17 mouse cellular contexts compared by ENCODE assay signal in genomic region chr9:46338384-46338783, GRCm38 (mm10). TPM values are rescaled to one million over a fixed set of nuclear protein-coding genes. Genes with fewer than 3 reads are reported as not detected.
DNase-seq lines count a peak whose midpoint lies in the region; ATAC-seq and TF ChIP-seq lines count a peak whose summit lies in the region.
"Had no signal": no experiment of that assay in that cellular context is flagged by ENCODE, and none has a peak within 500 bp of the region (broad histone marks: within the 10 kb centered on the region; RNA-seq: fewer than 3 reads in every experiment).

No protein-coding gene starts in this region.

- H3K9me3 ChIP-seq in forebrain, embryonic 13.5 days (replicated peaks) = no peaks in the 10 kb centered on the region
- no peaks in the 10 kb centered on the region for H3K9me3 ChIP-seq in hindbrain, embryonic 16.5 days (ENCODE audit: control insufficient read depth, low read length)
- no peaks in the 10 kb centered on the region for H3K9me3 ChIP-seq in neural tube, embryonic 13.5 days

- peak; percentile 1 for DNase-seq in kidney, postnatal 10 days
- no peak for DNase-seq in kidney, adult 2 months
- DNase-seq in cerebellum, adult 11 months = no peak
- DNase-seq in gastrocnemius, postnatal 36 days = no peak
- DNase-seq in layer of hippocampus, adult 11-12 months (ENCODE audit: low spot score) = no peak
- DNase-seq: kidney, adult 18-20 months had no signal

- H3K4me3 ChIP-seq in kidney, adult 2 months (ENCODE audit: insufficient read depth, low read depth, low read length) = no peak overlapping the region
- H3K4me3 ChIP-seq in forebrain, embryonic 13.5 days = no peak overlapping the region
- H3K4me3 ChIP-seq in hindbrain, embryonic 16.5 days (ENCODE audit: low read length) = no peak overlapping the region
- H3K4me3 ChIP-seq in neural tube, embryonic 13.5 days = no peak overlapping the region

- no peak overlapping the region for H3K4me2 ChIP-seq in forebrain, embryonic 13.5 days
- H3K4me2 ChIP-seq in hindbrain, embryonic 16.5 days (ENCODE audit: low read length) = no peak overlapping the region
- H3K4me2 ChIP-seq in neural tube, embryonic 13.5 days = no peak overlapping the region

- no peak for TF ChIP-seq CTCF in kidney, adult 2 months (conservative IDR thresholded peaks at IDR 0.05; ENCODE audit: insufficient read depth, insufficient read length, low read depth, low read length)

- TF ChIP-seq POLR2A in kidney, adult 2 months (IDR thresholded peaks at IDR 0.05; ENCODE audit: low read depth, low read length) = no peak

- no peak overlapping the region for H3K27ac ChIP-seq in kidney, adult 2 months (ENCODE audit: insufficient read depth, low read depth, low read length)
- peak overlapping the region; percentile 74 for H3K27ac ChIP-seq in forebrain, embryonic 13.5 days
- peak overlapping the region; percentile 64 for H3K27ac ChIP-seq in hindbrain, embryonic 16.5 days (ENCODE audit: low read depth, low read length)
- peak overlapping the region; percentile 40; the same call in 1 of the 2 replicates for H3K27ac ChIP-seq in neural tube, embryonic 13.5 days (replicated peaks)
- H3K27ac ChIP-seq: liver, embryonic 14.5 days; macrophage had no signal

- 53% methylated on average over 4 of the region's 4 CpGs for WGBS in kidney, adult 2 months
- WGBS in forebrain, embryonic 13.5 days = 15% methylated on average over 4 of the region's 4 CpGs
- WGBS in hindbrain, embryonic 16.5 days = 12% methylated on average over 4 of the region's 4 CpGs
- WGBS in neural tube, embryonic 13.5 days = 20% methylated on average over 4 of the region's 4 CpGs

- H3K4me1 ChIP-seq in kidney, adult 2 months (ENCODE audit: control insufficient read depth, insufficient read depth, low read length) = no peaks in the 10 kb centered on the region
- peaks cover 19% of the 10 kb centered on the region for H3K4me1 ChIP-seq in forebrain, embryonic 13.5 days
- H3K4me1 ChIP-seq in hindbrain, embryonic 16.5 days (ENCODE audit: control insufficient read depth, insufficient read depth, low read depth, low read length) = peaks cover 15% of the 10 kb centered on the region
- H3K4me1 ChIP-seq in neural tube, embryonic 13.5 days (replicated peaks) = peaks cover 26% of the 10 kb centered on the region

- H3K27me3 ChIP-seq in kidney, adult 2 months (replicated peaks; ENCODE audit: control insufficient read depth, insufficient read depth, low read length) = no peaks in the 10 kb centered on the region
- peaks cover 18% of the 10 kb centered on the region for H3K27me3 ChIP-seq in forebrain, embryonic 13.5 days
- H3K27me3 ChIP-seq in hindbrain, embryonic 16.5 days (replicated peaks; ENCODE audit: control insufficient read depth, insufficient read depth, low read length) = 0 out of 2 replicates have a peak, but pooled peaks cover 2% of the 10 kb centered on the region
- no peaks in the 10 kb centered on the region; the same call in 1 of the 2 replicates for H3K27me3 ChIP-seq in neural tube, embryonic 13.5 days

- H3K9ac ChIP-seq in forebrain, embryonic 13.5 days = no peak overlapping the region
- no peak overlapping the region for H3K9ac ChIP-seq in hindbrain, embryonic 16.5 days (ENCODE audit: low read depth, low read length)
- no peak overlapping the region for H3K9ac ChIP-seq in neural tube, embryonic 13.5 days
- H3K9ac ChIP-seq: liver, embryonic 14.5 days had no signal

- intact Hi-C loops in gastrocnemius, postnatal 36 days (cut with DNase I) = no loop called here

- ATAC-seq in forebrain, embryonic 13.5 days = peak; percentile 62; the same call in 1 of the 2 replicates
- ATAC-seq in hindbrain, embryonic 16.5 days = peak; percentile 52; the same call in 1 of the 2 replicates
- no peak for ATAC-seq in neural tube, embryonic 13.5 days (ENCODE audit: low read depth)
- ATAC-seq: activated CD4-positive, CD25-positive, alpha-beta regulatory T cell, adult 4 months had no signal

- no peaks in the 10 kb centered on the region for H3K36me3 ChIP-seq in kidney, adult 2 months (ENCODE audit: control insufficient read depth, insufficient read depth, low read length)
- H3K36me3 ChIP-seq in forebrain, embryonic 13.5 days (ENCODE audit: poor library complexity, severe bottlenecking) = no peaks in the 10 kb centered on the region
- H3K36me3 ChIP-seq in hindbrain, embryonic 16.5 days (ENCODE audit: control insufficient read depth, insufficient read depth, low read length) = no peaks in the 10 kb centered on the region
- H3K36me3 ChIP-seq in neural tube, embryonic 13.5 days = no peaks in the 10 kb centered on the region

RNA-seq across cellular contexts. Expression of gene 4931429L15Rik, which starts 18.6 kb away (rescaled TPM):
- polyA plus RNA-seq in kidney, adult 2 months (2012; rRNA removed) = not detected in 2 replicates
- not detected in 2 replicates for polyA plus RNA-seq in forebrain, embryonic 13.5 days (2015; fragmentation: Nextera tagmentation; extraction: Ambion mirVana)
- not detected in 2 replicates for polyA plus RNA-seq in hindbrain, embryonic 16.5 days (2015; fragmentation: Nextera tagmentation; extraction: Ambion mirVana)
- not detected in 2 replicates for polyA plus RNA-seq in neural tube, embryonic 13.5 days (2015; fragmentation: Nextera tagmentation; extraction: Ambion mirVana)
- total RNA-seq in gastrocnemius, postnatal 36 days (2021) = not detected
- total RNA-seq: gastrocnemius, postnatal 4 days; layer of hippocampus, adult 18-20 months; left cerebral cortex, postnatal 14 days had no signal
- polyA plus RNA-seq: activated CD4-positive, CD25-positive, alpha-beta regulatory T cell, adult 4 months; heart, postnatal 0 days; liver, embryonic 14.5 days; macrophage; spleen, adult 2 months had no signal

RNA-seq across cellular contexts. Expression of gene Bud13, which starts 55.6 kb away (rescaled TPM):
- polyA plus RNA-seq in kidney, adult 2 months (2012; rRNA removed) = 7.1 and 7.8 TPM in 2 replicates
- 19.0 and 21.9 TPM in 2 replicates for polyA plus RNA-seq in forebrain, embryonic 13.5 days (2015; fragmentation: Nextera tagmentation; extraction: Ambion mirVana)
- 15.1 and 17.1 TPM in 2 replicates for polyA plus RNA-seq in hindbrain, embryonic 16.5 days (2015; fragmentation: Nextera tagmentation; extraction: Ambion mirVana)
- polyA plus RNA-seq in neural tube, embryonic 13.5 days (2015; fragmentation: Nextera tagmentation; extraction: Ambion mirVana) = 15.7 and 18.3 TPM in 2 replicates
- total RNA-seq in gastrocnemius, postnatal 36 days (2021) = 1 to 10 TPM; 7.1 to 8.6 TPM
